16 mouse cellular contexts compared by ENCODE assay signal in genomic region chr5:21517562-21517961, GRCm38 (mm10). TPM values are rescaled to one million over a fixed set of nuclear protein-coding genes. Genes with fewer than 3 reads are reported as not detected.
DNase-seq lines count a peak whose midpoint lies in the region; ATAC-seq and TF ChIP-seq lines count a peak whose summit lies in the region.
"Had no signal": no experiment of that assay in that cellular context is flagged by ENCODE, and none has a peak within 500 bp of the region (broad histone marks: within the 10 kb centered on the region; RNA-seq: fewer than 3 reads in every experiment).

No protein-coding gene starts in this region.

- H3K36me3 ChIP-seq in hindbrain, embryonic 13.5 days: no peaks in the 10 kb centered on the region
- H3K36me3 ChIP-seq: embryonic facial prominence, embryonic 12.5 days; limb, embryonic 13.5 days; lung, embryonic 15.5 days had no signal

- H3K27me3 ChIP-seq in hindbrain, embryonic 13.5 days: no peaks in the 10 kb centered on the region
- H3K27me3 ChIP-seq: embryonic facial prominence, embryonic 12.5 days; limb, embryonic 13.5 days; lung, embryonic 15.5 days had no signal

- peak; percentile 89 for ATAC-seq in megakaryocyte progenitor cell, adult 5-6 weeks (replicated peaks; ENCODE audit: poor library complexity)
- ATAC-seq in hindbrain, embryonic 13.5 days (ENCODE audit: low FRiP score): no peak

- H3K9me3 ChIP-seq in hindbrain, embryonic 13.5 days: no peaks in the 10 kb centered on the region
- H3K9me3 ChIP-seq: embryonic facial prominence, embryonic 12.5 days; limb, embryonic 13.5 days; lung, embryonic 15.5 days had no signal

- no peak overlapping the region for H3K4me2 ChIP-seq in hindbrain, embryonic 13.5 days
- H3K4me2 ChIP-seq: embryonic facial prominence, embryonic 12.5 days; heart, embryonic 11.5 days; hindbrain, embryonic 14.5 days; limb, embryonic 13.5 days; lung, embryonic 15.5 days had no signal

- TF ChIP-seq CTCF in bone marrow macrophage, adult 2 months (IDR thresholded peaks at IDR 0.05; ENCODE audit: low read depth, low read length): no peak

- WGBS in hindbrain, embryonic 13.5 days: 96% methylated on average over 2 of the region's 2 CpGs

- no peak for TF ChIP-seq POLR2A in bone marrow macrophage, adult 2 months (IDR thresholded peaks at IDR 0.05; ENCODE audit: borderline replicate concordance, low read depth, low read length)

- DNase-seq in heart, adult 11 months: peak; percentile 86
- DNase-seq in heart, postnatal 14 days: no peak
- DNase-seq in 416B (ENCODE audit: low read depth): peak; percentile 29
- DNase-seq in heart, postnatal 25 days (ENCODE audit: low spot score): no peak
- DNase-seq in frontal cortex, adult 2 months (ENCODE audit: extremely low spot score in 1 of 2, low spot score in 1 of 2): no peak
- DNase-seq: adrenal gland, adult 8-10 months; cerebellum, postnatal 25 days; gastrocnemius, adult 2 months had no signal

- H3K4me1 ChIP-seq in bone marrow macrophage, adult 2 months (ENCODE audit: control insufficient read depth, insufficient read depth, low read length): peaks cover 15% of the 10 kb centered on the region
- no peaks in the 10 kb centered on the region for H3K4me1 ChIP-seq in hindbrain, embryonic 13.5 days (replicated peaks)
- H3K4me1 ChIP-seq: lung, embryonic 15.5 days had no signal

- H3K9ac ChIP-seq in hindbrain, embryonic 13.5 days: no peak overlapping the region
- H3K9ac ChIP-seq: embryonic facial prominence, embryonic 12.5 days; hindbrain, embryonic 14.5 days; limb, embryonic 13.5 days; lung, embryonic 15.5 days had no signal

- no peak overlapping the region for H3K4me3 ChIP-seq in bone marrow macrophage, adult 2 months (ENCODE audit: insufficient read depth, low read length)
- no peak overlapping the region for H3K4me3 ChIP-seq in hindbrain, embryonic 13.5 days
- H3K4me3 ChIP-seq: embryonic facial prominence, embryonic 12.5 days; gastrocnemius, adult 2 months; limb, embryonic 13.5 days; lung, embryonic 15.5 days had no signal

- intact Hi-C loops in heart, postnatal 14 days (cut with DNase I): no loop called here
- intact Hi-C loops in heart, postnatal 25 days (cut with DNase I): no loop called here

- H3K27ac ChIP-seq in bone marrow macrophage, adult 2 months (ENCODE audit: insufficient read depth, low read depth, low read length): peak overlapping the region; percentile 35
- no peak overlapping the region for H3K27ac ChIP-seq in hindbrain, embryonic 13.5 days
- H3K27ac ChIP-seq: embryonic facial prominence, embryonic 12.5 days; gastrocnemius, adult 2 months; hindbrain, embryonic 14.5 days; limb, embryonic 13.5 days; lung, embryonic 15.5 days had no signal

RNA-seq across cellular contexts. Expression of gene Lrrc17, which starts 25.8 kb away (rescaled TPM):
- total RNA-seq in heart, postnatal 14 days (2021): 1 to 10 TPM; 6.3 to 8.4 TPM
- polyA plus RNA-seq in bone marrow macrophage, adult 2 months (2012; ENCODE audit: insufficient read depth, insufficient read length, missing spikeins): not detected in 2 replicates
- not detected in 2 replicates for total RNA-seq in megakaryocyte progenitor cell, adult 5-6 weeks (2015)
- not detected in 2 replicates for total RNA-seq in megakaryocyte progenitor cell, adult 5-6 weeks (2017)
- 1 to 10 TPM; 2.4 to 4.2 TPM for total RNA-seq in heart, postnatal 25 days (2021)
- polyA plus RNA-seq in frontal cortex, adult 2 months (2012; rRNA removed): 0.23 and 0.36 TPM in 2 replicates
- polyA plus RNA-seq in hindbrain, embryonic 13.5 days (2015; fragmentation: Nextera tagmentation; extraction: Ambion mirVana): 8.4 and 11.2 TPM in 2 replicates

Comparison
In these comparisons a context has a peak if more than half of its experiments do, and no peak if none do; other contexts are left out.
1. DNase-seq: peak in heart, adult 11 months (single experiment) and 416B (single experiment); none in heart, postnatal 14 days (0 of 2), heart, postnatal 25 days (single experiment) and frontal cortex, adult 2 months (0 of 2).